Mouse (Mus musculus) stomach, embryonic 16.5 days (tissue): ENCODE data around the gene Zfp503. TPM values are rescaled to one million over a fixed set of nuclear protein-coding genes. Genes with fewer than 3 reads are reported as not detected.

Experiments
- ATAC-seq: fragments of 200-750 bp; cut with Nextera tagmentation; 2 replicates; pipeline ENCODE4 v1.8.0; 2017; ENCODE audit warnings: moderate number of reproducible peaks, moderate TSS enrichment; ENCODE audit not compliant: insufficient read depth, low FRiP score
- H3K27ac ChIP-seq: fragments of 300-500 bp; sonication (generic); 2 replicates; pipeline ENCODE4 v1.5.1; 2014; ENCODE audit warnings: low read length
- H3K27me3 ChIP-seq: fragments of 300-500 bp; sonication (generic); 2 replicates; pipeline ENCODE4 v1.6.1; 2014; ENCODE audit warnings: low read length, control low read depth, mixed read lengths; ENCODE audit not compliant: control insufficient read depth, insufficient read depth
- H3K36me3 ChIP-seq: fragments of 300-500 bp; sonication (generic); 2 replicates; pipeline ENCODE4 v1.6.1; 2014; ENCODE audit warnings: low read length; ENCODE audit not compliant: control insufficient read depth, insufficient read depth
- H3K4me1 ChIP-seq: fragments of 300-500 bp; sonication (generic); 2 replicates; pipeline ENCODE4 v1.6.1; 2014; ENCODE audit warnings: low read length, control low read depth, mixed read lengths; ENCODE audit not compliant: control insufficient read depth, insufficient read depth
- H3K4me2 ChIP-seq: fragments of 300-500 bp; sonication (generic); 2 replicates; pipeline ENCODE4 v1.6.1; 2014; ENCODE audit warnings: low read depth, low read length, mixed read lengths
- H3K4me3 ChIP-seq: fragments of 300-500 bp; sonication (generic); replicated peaks from 2 replicates; pipeline ENCODE4 v1.5.1; 2014; ENCODE audit warnings: mild to moderate bottlenecking, low read length
- H3K9ac ChIP-seq: fragments of 300-500 bp; sonication (generic); 2 replicates; pipeline ENCODE4 v1.6.1; 2014; ENCODE audit warnings: low read length
- H3K9me3 ChIP-seq: fragments of 300-500 bp; sonication (generic); replicated peaks from 2 replicates; pipeline ENCODE4 v1.6.1; 2016; ENCODE audit warnings: low read length, control low read depth; ENCODE audit not compliant: control insufficient read depth
- WGBS: fragments of 180-500 bp; shearing (Covaris S2); extraction: QIAGEN DNeasy Blood & Tissue Kit; methylation state at CpG from one replicate; pipeline ENCODE4 v1.1.7; 2014; 5-methylcytosine and 5-hydroxymethylcytosine counted together
- polyA plus RNA-seq: library from polyadenylated mRNA; unstranded; fragments of >200 nt; fragmentation: Nextera tagmentation; extraction: Ambion mirVana; gene quantifications from 2 replicates; pipeline ENCODE4 v1.2.1, GENCODE M21; 2015

The Zfp503 gene
- polyA plus RNA-seq, 1 experiment from 2014 or later, result 10.1 TPM

DNA sequence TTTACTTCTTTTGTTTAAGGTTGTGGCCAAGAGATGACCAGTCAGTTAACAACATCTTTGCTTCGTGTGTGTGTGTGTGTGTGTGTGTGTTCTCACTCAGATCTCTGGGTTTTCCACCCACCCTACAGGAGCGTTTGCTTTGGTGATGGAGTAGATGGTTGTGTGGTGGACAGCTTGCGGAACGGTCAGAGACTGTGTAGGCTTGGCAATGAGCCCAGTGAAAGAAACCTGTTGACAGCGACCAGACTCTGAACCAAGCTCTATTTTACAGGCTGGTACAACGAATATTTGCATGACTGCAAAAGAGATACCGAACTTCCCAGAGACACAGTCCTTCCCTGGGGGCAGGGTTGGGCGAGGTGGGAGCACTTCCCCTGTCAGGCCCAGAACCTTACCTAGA lies 30.2 kb downstream of the Zfp503 start:
- H3K9me3 ChIP-seq, result no peaks in the 10 kb centered on the region; the same call in 1 of the 2 replicates
- 54% methylated on average over 8 of the region's 8 CpGs for WGBS
- H3K9ac ChIP-seq, result no peak overlapping the region
- H3K4me3 ChIP-seq, result no peak overlapping the region
- H3K27me3 ChIP-seq, result no peaks in the 10 kb centered on the region
- H3K27ac ChIP-seq, result no peak overlapping the region
- no peaks in the 10 kb centered on the region for H3K36me3 ChIP-seq
- H3K4me2 ChIP-seq, result no peak overlapping the region
- no peaks in the 10 kb centered on the region for H3K4me1 ChIP-seq
- no peak for ATAC-seq

GRCm38 (mm10) chr14:21958643-21959042 lies 30.8 kb downstream of the Zfp503 start:
- Histone ChIP-seq H3K4me2 (no peak overlapping the region), H3K27me3 (no peaks in the 10 kb centered on the region), H3K27ac (no peak overlapping the region), H3K4me1 (no peaks in the 10 kb centered on the region), H3K9ac (no peak overlapping the region), H3K36me3 (no peaks in the 10 kb centered on the region), H3K4me3 (no peak overlapping the region), H3K9me3 (no peaks in the 10 kb centered on the region; the same call in 1 of the 2 replicates)
- ATAC-seq, result no peak
- 85% methylated on average over 5 of the region's 5 CpGs for WGBS

DNA sequence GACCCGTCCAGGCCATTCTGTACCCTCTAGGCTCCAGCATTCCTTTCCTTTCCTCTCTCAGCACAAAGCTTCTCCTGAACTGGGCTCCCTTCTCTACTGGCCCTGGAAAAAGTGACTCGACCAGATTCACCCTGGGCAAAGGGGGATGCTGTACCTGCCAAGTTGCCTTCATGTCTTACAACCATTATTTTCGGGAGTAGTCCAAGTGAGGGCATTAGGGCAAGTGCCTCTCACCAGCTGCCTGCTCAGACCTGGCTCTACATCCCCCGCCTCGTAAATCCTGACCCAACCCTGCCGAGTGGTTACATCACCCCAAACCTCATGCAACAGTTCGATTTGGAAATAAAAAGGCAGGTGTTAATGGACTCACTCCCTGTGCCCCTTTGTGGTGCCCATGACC lies 36.9 kb downstream of the Zfp503 start:
- no peaks in the 10 kb centered on the region for H3K4me1 ChIP-seq
- no peak overlapping the region for H3K27ac ChIP-seq
- WGBS, result 75% methylated on average over 7 of the region's 7 CpGs
- no peak overlapping the region for H3K4me2 ChIP-seq
- no peaks in the 10 kb centered on the region; the same call in 1 of the 2 replicates for H3K9me3 ChIP-seq
- H3K4me3 ChIP-seq, result no peak overlapping the region
- ATAC-seq, result no peak
- H3K36me3 ChIP-seq, result no peaks in the 10 kb centered on the region
- no peak overlapping the region for H3K9ac ChIP-seq
- H3K27me3 ChIP-seq, result no peaks in the 10 kb centered on the region

- no peaks in the 10 kb centered on the region for H3K4me1 ChIP-seq
- no peaks in the 10 kb centered on the region for H3K36me3 ChIP-seq
- 60% methylated on average over 10 of the region's 10 CpGs for WGBS
- ATAC-seq, result no peak
- H3K9me3 ChIP-seq, result no peaks in the 10 kb centered on the region; the same call in 1 of the 2 replicates
- H3K4me2 ChIP-seq, result no peak overlapping the region
- H3K27me3 ChIP-seq, result no peaks in the 10 kb centered on the region
- no peak overlapping the region for H3K9ac ChIP-seq
- H3K27ac ChIP-seq, result no peak overlapping the region
- H3K4me3 ChIP-seq, result no peak overlapping the region
Observed at GRCm38 (mm10) chr14:21951896-21952523, 37.4 kb downstream of the Zfp503 start.

- H3K4me2 ChIP-seq, result no peak overlapping the region
- H3K4me3 ChIP-seq, result no peak overlapping the region
- H3K36me3 ChIP-seq, result no peaks in the 10 kb centered on the region
- H3K9me3 ChIP-seq, result 0 out of 2 replicates have a peak, but pooled peaks cover 5% of the 10 kb centered on the region
- no peak for ATAC-seq
- H3K27me3 ChIP-seq, result no peaks in the 10 kb centered on the region
- H3K4me1 ChIP-seq, result no peaks in the 10 kb centered on the region
- no peak overlapping the region for H3K27ac ChIP-seq
- WGBS, result 81% methylated on average over 9 of the region's 9 CpGs
- H3K9ac ChIP-seq, result no peak overlapping the region
Observed at GRCm38 (mm10) chr14:21944946-21945345, 44.5 kb downstream of the Zfp503 start.

GRCm38 (mm10) chr14:21941581-21941980 lies 47.8 kb downstream of the Zfp503 start:
- Histone ChIP-seq H3K36me3 (no peaks in the 10 kb centered on the region), H3K9me3 (0 out of 2 replicates have a peak, but pooled peaks cover 5% of the 10 kb centered on the region), H3K27ac (no peak overlapping the region), H3K27me3 (no peaks in the 10 kb centered on the region), H3K4me3 (no peak overlapping the region), H3K4me1 (no peaks in the 10 kb centered on the region), H3K4me2 (no peak overlapping the region), H3K9ac (no peak overlapping the region)
- ATAC-seq, result no peak
- 44% methylated on average over 2 of the region's 2 CpGs for WGBS

- Histone ChIP-seq H3K9me3 (no peaks in the 10 kb centered on the region), H3K27me3 (no peaks in the 10 kb centered on the region)
Observed at GRCm38 (mm10) chr14:21937116-21937515, 52.3 kb downstream of the Zfp503 start.

GRCm38 (mm10) chr14:21936102-21936630 lies 53.2 kb downstream of the Zfp503 start:
- Histone ChIP-seq H3K9ac (no peak overlapping the region), H3K27me3 (no peaks in the 10 kb centered on the region), H3K36me3 (no peaks in the 10 kb centered on the region), H3K4me1 (no peaks in the 10 kb centered on the region), H3K4me2 (no peak overlapping the region), H3K4me3 (no peak overlapping the region), H3K27ac (no peak overlapping the region), H3K9me3 (no peaks in the 10 kb centered on the region)
- 68% methylated on average over 6 of the region's 6 CpGs for WGBS
- no peak for ATAC-seq

More at GRCm38 (mm10) chr14:21937116-21937515, 52.3 kb downstream of the Zfp503 start:
- no peak overlapping the region for H3K9ac ChIP-seq
- H3K27ac ChIP-seq, result no peak overlapping the region
- 86% methylated on average over 2 of the region's 2 CpGs for WGBS
- H3K4me2 ChIP-seq, result no peak overlapping the region
- ATAC-seq, result no peak
- H3K4me3 ChIP-seq, result no peak overlapping the region
- H3K36me3 ChIP-seq, result no peaks in the 10 kb centered on the region
- H3K4me1 ChIP-seq, result no peaks in the 10 kb centered on the region
